Mouse (Mus musculus) cerebellum, adult 2 months (tissue): ENCODE measurements around the gene Tmem248. TPM values are rescaled to one million over a fixed set of nuclear protein-coding genes. Genes with fewer than 3 reads are reported as not detected.

Experiments
- DNase-seq, 2 experiments: peaks; one replicate each; pipeline ENCODE4 v3.0.0; 2021
- H3K27ac ChIP-seq: fragments of 200-500 bp; 2 replicates; pipeline ENCODE4 v1.5.1; 2012; ENCODE audit warnings: low read length, control low read depth, inconsistent platforms; ENCODE audit not compliant: insufficient read depth
- H3K27me3 ChIP-seq: fragments of 200-500 bp; 2 replicates; pipeline ENCODE4 v1.6.1; 2012; ENCODE audit warnings: inconsistent platforms, mild to moderate bottlenecking, low read length, moderate library complexity; ENCODE audit not compliant: control insufficient read depth, insufficient read depth
- H3K4me1 ChIP-seq: fragments of 200-500 bp; 2 replicates; pipeline ENCODE4 v1.6.1; 2011; ENCODE audit warnings: low read length; ENCODE audit not compliant: control insufficient read depth, insufficient read depth
- H3K4me3 ChIP-seq: fragments of 200-500 bp; replicated peaks from 2 replicates; pipeline ENCODE3; 2011; ENCODE audit warnings: mild to moderate bottlenecking, low read depth, low read length, control low read depth; ENCODE audit not compliant: insufficient read depth
- CTCF ChIP-seq: fragments of 200-500 bp; IDR thresholded peaks from 2 replicates; pipeline ENCODE4 v1.5.1; 2011; ENCODE audit warnings: low read depth, mild to moderate bottlenecking, control low read depth, low read length, moderate library complexity, borderline replicate concordance; ENCODE audit not compliant: insufficient read depth
- POLR2A ChIP-seq: fragments of 200-500 bp; IDR thresholded peaks from 2 replicates; pipeline ENCODE4 v1.6.1; 2011; ENCODE audit warnings: low read length, control low read depth, borderline replicate concordance; ENCODE audit not compliant: insufficient read depth
- WGBS: fragments of 180-500 bp; shearing (Covaris S2); methylation state at CpG from one replicate; pipeline ENCODE4 v1.1.7; 2018; 5-methylcytosine and 5-hydroxymethylcytosine counted together
- polyA plus RNA-seq: library from polyadenylated mRNA; depleted of rRNA; stranded (reverse); fragments of >200 nt; gene quantifications from 2 replicates; pipeline ENCODE4 v1.2.3, GENCODE M21; 2012

Gene Tmem248
- polyA plus RNA-seq, 1 experiment = 38.1 TPM

GRCm38 (mm10) chr5:130181740-130182540, 34.9 kb upstream of the Tmem248 start:
- Histone ChIP-seq H3K4me1 (peaks cover 5% of the 10 kb centered on the region), H3K27ac (no peak overlapping the region), H3K4me3 (no peak overlapping the region), H3K27me3 (no peaks in the 10 kb centered on the region)
- WGBS = 92% methylated on average over 6 of the region's 6 CpGs
- no peak for TF ChIP-seq CTCF
- TF ChIP-seq POLR2A = no peak
- DNase-seq = no peak

GRCm38 (mm10) chr5:130182541-130182821, 34.4 kb upstream of the Tmem248 start:
- 86% methylated on average over 3 of the region's 3 CpGs for WGBS
- H3K4me3 ChIP-seq = no peak overlapping the region
- H3K27me3 ChIP-seq = no peaks in the 10 kb centered on the region
- no peak for DNase-seq
- peaks cover 5% of the 10 kb centered on the region for H3K4me1 ChIP-seq
- no peak for TF ChIP-seq POLR2A
- no peak for TF ChIP-seq CTCF
- no peak overlapping the region for H3K27ac ChIP-seq

- peaks cover 5% of the 10 kb centered on the region for H3K4me1 ChIP-seq
- TF ChIP-seq POLR2A (no peak), CTCF (no peak)
- no peak overlapping the region for H3K27ac ChIP-seq
- no peak overlapping the region for H3K4me3 ChIP-seq
- WGBS = 89% methylated on average over 9 of the region's 9 CpGs
- H3K27me3 ChIP-seq = no peaks in the 10 kb centered on the region
- no peak for DNase-seq
Observed at GRCm38 (mm10) chr5:130184193-130184856, 32.6 kb upstream of the Tmem248 start.

DNA sequence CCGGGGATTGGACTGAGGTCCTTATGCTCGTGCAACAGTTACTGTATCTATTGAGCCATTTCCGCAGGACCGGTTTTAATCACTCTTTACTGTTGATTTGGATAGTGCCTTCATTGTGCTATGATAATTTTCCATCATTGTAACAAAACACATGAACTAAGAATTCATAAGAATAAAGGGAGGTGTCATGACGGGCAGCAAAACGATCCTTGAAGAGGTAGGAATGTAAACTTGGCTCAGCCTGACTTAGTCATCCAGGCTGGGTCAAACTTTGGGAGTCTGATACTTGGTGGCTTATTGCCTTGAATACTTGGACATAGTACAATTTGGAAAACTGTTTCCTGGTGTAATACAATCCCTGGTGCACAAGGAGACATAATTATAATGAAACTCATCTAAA, 31.6 kb upstream of the Tmem248 start:
- no peak for TF ChIP-seq CTCF
- TF ChIP-seq POLR2A = no peak
- WGBS = 83% methylated on average over 6 of the region's 6 CpGs

DNA sequence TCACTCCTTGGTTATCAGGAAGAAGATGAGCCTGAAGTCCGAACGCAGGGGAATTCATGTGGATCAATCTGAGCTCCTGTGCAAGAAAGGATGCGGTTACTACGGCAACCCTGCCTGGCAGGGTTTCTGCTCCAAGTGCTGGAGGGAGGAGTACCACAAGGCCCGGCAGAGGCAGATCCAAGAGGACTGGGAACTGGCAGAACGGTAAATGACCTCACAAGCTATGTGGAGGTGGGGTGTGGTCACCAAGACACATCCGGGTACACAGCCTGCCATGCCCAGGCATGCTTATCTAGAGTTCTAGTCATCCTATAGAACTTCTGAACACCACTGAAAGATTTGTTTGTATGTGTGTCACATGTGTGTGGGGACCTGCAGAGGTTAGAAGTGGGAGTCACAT, 29.5 kb upstream of the Tmem248 start:
- WGBS = 9% methylated on average over 7 of the region's 7 CpGs
- DNase-seq = no peak
- Histone ChIP-seq H3K4me3 (no peak overlapping the region), H3K27me3 (no peaks in the 10 kb centered on the region), H3K27ac (0 out of 2 replicates have a peak overlapping the region, but pooled peaks have one; percentile 16), H3K4me1 (peaks cover 2% of the 10 kb centered on the region; the same call in 1 of the 2 replicates)
- TF ChIP-seq POLR2A (no peak), CTCF (no peak)

More for the DNA sequence above, 31.6 kb upstream of the Tmem248 start:
- Histone ChIP-seq H3K4me3 (no peak overlapping the region), H3K4me1 (peaks cover 6% of the 10 kb centered on the region), H3K27me3 (no peaks in the 10 kb centered on the region), H3K27ac (no peak overlapping the region)
- DNase-seq = no peak

- Histone ChIP-seq H3K27me3 (no peaks in the 10 kb centered on the region), H3K4me3 (no peak overlapping the region), H3K27ac (no peak overlapping the region), H3K4me1 (peaks cover 2% of the 10 kb centered on the region; the same call in 1 of the 2 replicates)
- 92% methylated on average over 6 of the region's 6 CpGs for WGBS
- no peak for TF ChIP-seq CTCF
- no peak for TF ChIP-seq POLR2A
- no peak for DNase-seq
Observed at GRCm38 (mm10) chr5:130190909-130191308, 26.0 kb upstream of the Tmem248 start.

GRCm38 (mm10) chr5:130191865-130192264, 25.0 kb upstream of the Tmem248 start:
- no peak overlapping the region for H3K4me3 ChIP-seq
- WGBS = 92% methylated on average over 6 of the region's 6 CpGs
- TF ChIP-seq CTCF = no peak

DNA sequence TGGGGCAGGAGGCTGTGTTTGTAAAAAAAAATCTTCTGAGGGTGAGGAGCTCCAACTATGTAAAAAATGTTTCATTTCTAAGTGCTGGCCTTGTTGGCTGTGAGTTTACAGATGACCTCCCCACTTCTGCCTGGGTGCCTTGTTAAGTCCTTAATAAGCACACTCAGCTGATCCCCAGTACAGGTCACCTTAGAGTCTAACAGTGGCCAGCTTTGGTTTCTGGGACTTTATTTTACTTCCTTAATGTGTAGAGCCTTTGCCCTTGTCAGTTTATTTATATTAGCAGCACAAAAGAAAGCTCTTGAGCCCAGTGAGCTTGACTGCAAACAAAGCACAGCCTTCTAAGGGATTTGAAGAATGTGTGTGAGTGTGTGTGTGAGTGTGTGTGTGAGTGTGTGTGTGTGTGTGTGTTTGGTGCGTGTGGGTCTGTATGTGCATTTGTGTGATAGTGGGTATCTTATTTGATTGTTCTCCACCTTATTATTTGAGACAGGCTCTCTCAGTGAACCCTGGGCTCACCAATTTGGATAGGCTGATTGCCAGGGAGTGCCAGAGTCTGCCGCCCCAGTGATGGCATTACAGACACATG, 24.4 kb upstream of the Tmem248 start:
- H3K27ac ChIP-seq = no peak overlapping the region
- DNase-seq = no peak
- 83% methylated on average over 2 of the region's 2 CpGs for WGBS
- no peak overlapping the region for H3K4me3 ChIP-seq
- H3K4me1 ChIP-seq = peaks cover 2% of the 10 kb centered on the region; the same call in 1 of the 2 replicates
- H3K27me3 ChIP-seq = no peaks in the 10 kb centered on the region
- TF ChIP-seq POLR2A = no peak
- no peak for TF ChIP-seq CTCF

More at GRCm38 (mm10) chr5:130191865-130192264, 25.0 kb upstream of the Tmem248 start:
- Histone ChIP-seq H3K4me1 (peaks cover 2% of the 10 kb centered on the region; the same call in 1 of the 2 replicates), H3K27me3 (no peaks in the 10 kb centered on the region), H3K27ac (no peak overlapping the region)
- no peak for DNase-seq
